Mouse (Mus musculus) forebrain, embryonic 16.5 days (tissue): ENCODE measurements around the gene Slc4a8. TPM values are rescaled to one million over a fixed set of nuclear protein-coding genes. Genes with fewer than 3 reads are reported as not detected.

ENCODE experiments used
- ATAC-seq: fragments of 200-750 bp; cut with Nextera tagmentation; 2 replicates; pipeline ENCODE4 v1.8.0; 2017; ENCODE audit warnings: mild to moderate bottlenecking, moderate library complexity
- H3K27ac ChIP-seq: fragments of 300-500 bp; sonication (generic); 2 replicates; pipeline ENCODE4 v1.5.1; 2014; ENCODE audit warnings: low read length, control low read depth
- H3K27me3 ChIP-seq: fragments of 300-500 bp; sonication (generic); replicated peaks from 2 replicates; pipeline ENCODE4 v1.6.1; 2014; ENCODE audit warnings: low read length; ENCODE audit not compliant: control insufficient read depth, insufficient read depth
- H3K36me3 ChIP-seq: fragments of 300-500 bp; sonication (generic); 2 replicates; pipeline ENCODE4 v1.6.1; 2014; ENCODE audit not compliant: control insufficient read depth, insufficient read depth
- H3K4me1 ChIP-seq: fragments of 300-500 bp; sonication (generic); replicated peaks from 2 replicates; pipeline ENCODE4 v1.6.1; 2014; ENCODE audit warnings: low read length; ENCODE audit not compliant: control insufficient read depth, insufficient read depth
- H3K4me2 ChIP-seq: fragments of 300-500 bp; sonication (generic); 2 replicates; pipeline ENCODE4 v1.6.1; 2014; ENCODE audit warnings: mild to moderate bottlenecking, low read length, control low read depth
- H3K4me3 ChIP-seq: fragments of 300-500 bp; sonication (generic); replicated peaks from 2 replicates; pipeline ENCODE4 v1.5.1; 2014; ENCODE audit warnings: mild to moderate bottlenecking, low read length, control low read depth
- H3K9ac ChIP-seq: fragments of 300-500 bp; sonication (generic); replicated peaks from 2 replicates; pipeline ENCODE4 v1.6.1; 2014; ENCODE audit warnings: low read depth, low read length, control low read depth
- H3K9me3 ChIP-seq: fragments of 300-500 bp; sonication (generic); 2 replicates; pipeline ENCODE4 v1.6.1; 2016; ENCODE audit warnings: low read length; ENCODE audit not compliant: control insufficient read depth
- WGBS: fragments of 180-500 bp; shearing (Covaris S2); extraction: QIAGEN DNeasy Blood & Tissue Kit; methylation state at CpG from one replicate; pipeline ENCODE4 v1.1.7; 2014; 5-methylcytosine and 5-hydroxymethylcytosine counted together
- polyA plus RNA-seq: library from polyadenylated mRNA; unstranded; fragments of >200 nt; fragmentation: Nextera tagmentation; extraction: Ambion mirVana; gene quantifications from 2 replicates; pipeline ENCODE4 v1.2.1, GENCODE M21; 2015

Gene Slc4a8
- polyA plus RNA-seq, 1 experiment from 2014 or later, result 25.7 TPM

DNA sequence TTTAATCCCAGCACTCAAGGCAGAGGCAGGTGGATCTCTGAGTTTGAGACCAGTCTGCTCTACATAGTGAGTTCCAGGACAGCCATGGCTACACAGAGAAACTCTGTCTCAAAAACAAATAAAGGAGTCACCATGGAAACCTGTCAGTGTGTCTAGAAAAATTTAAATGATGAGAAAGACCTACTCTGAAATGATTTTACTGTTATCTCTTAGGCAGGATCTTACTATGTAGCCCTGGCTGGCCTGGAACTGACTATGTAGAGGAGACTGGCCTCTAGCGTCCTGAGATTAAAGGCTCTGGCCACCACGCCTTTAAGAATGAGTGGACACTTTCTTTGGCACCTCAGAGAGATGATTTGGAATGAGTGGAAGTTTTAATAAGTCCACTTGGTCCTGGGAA lies 9.1 kb upstream of the Slc4a8 start:
- Histone ChIP-seq H3K4me2 (no peak overlapping the region), H3K4me3 (no peak overlapping the region), H3K9me3 (no peaks in the 10 kb centered on the region), H3K27me3 (no peaks in the 10 kb centered on the region), H3K27ac (no peak overlapping the region), H3K9ac (no peak overlapping the region), H3K4me1 (peaks cover 16% of the 10 kb centered on the region), H3K36me3 (no peaks in the 10 kb centered on the region)
- WGBS, result 80% methylated on average over 2 of the region's 2 CpGs
- ATAC-seq, result no peak

DNA sequence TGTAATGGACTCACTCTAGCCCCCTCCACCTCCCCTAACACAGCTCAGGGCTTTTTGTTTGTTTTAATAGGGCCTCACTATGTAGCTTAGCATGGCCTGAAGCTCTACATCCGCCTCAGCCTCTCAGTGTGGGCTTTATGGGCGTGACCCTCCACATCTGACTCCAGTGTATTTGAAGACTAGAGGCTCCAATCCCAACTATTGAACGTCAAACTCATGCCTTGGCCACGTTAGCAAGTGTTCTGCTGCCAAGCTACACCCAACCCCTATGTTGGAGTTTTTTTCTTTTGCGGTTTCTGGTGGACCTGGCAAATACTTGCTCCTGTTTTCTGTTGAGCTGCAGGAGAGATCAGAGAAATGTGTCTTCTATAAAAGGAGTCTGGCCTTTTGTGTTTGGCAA lies 8.5 kb upstream of the Slc4a8 start:
- no peaks in the 10 kb centered on the region for H3K27me3 ChIP-seq
- peaks cover 11% of the 10 kb centered on the region for H3K4me1 ChIP-seq
- H3K9me3 ChIP-seq, result no peaks in the 10 kb centered on the region
- no peak overlapping the region for H3K4me2 ChIP-seq
- ATAC-seq, result no peak
- no peaks in the 10 kb centered on the region for H3K36me3 ChIP-seq
- no peak overlapping the region for H3K27ac ChIP-seq
- WGBS, result 56% methylated on average over 5 of the region's 5 CpGs
- no peak overlapping the region for H3K4me3 ChIP-seq
- H3K9ac ChIP-seq, result no peak overlapping the region

DNA sequence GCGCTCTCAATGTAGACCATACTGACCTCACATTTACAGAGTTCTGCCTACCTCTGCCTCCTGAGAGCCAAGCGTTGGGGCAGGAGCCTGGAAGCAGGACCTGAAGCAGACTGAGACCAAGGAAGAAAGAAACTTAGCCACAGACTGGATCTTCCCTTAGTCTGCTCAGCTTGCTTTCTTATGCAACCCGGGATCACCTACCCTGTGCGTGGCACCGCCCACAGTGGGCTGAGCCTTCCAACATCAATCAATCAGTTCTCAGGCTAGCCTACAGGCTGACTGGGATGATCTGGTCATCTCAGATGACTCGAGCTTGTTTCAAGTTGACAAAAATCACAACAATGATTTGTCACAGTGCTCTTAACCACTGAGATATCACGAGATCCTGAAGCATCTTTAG lies 7.5 kb upstream of the Slc4a8 start:
- Histone ChIP-seq H3K36me3 (no peaks in the 10 kb centered on the region), H3K4me3 (no peak overlapping the region), H3K4me2 (no peak overlapping the region), H3K27me3 (no peaks in the 10 kb centered on the region), H3K9ac (no peak overlapping the region), H3K9me3 (no peaks in the 10 kb centered on the region), H3K4me1 (peaks cover 11% of the 10 kb centered on the region), H3K27ac (no peak overlapping the region)
- no peak for ATAC-seq
- WGBS, result 49% methylated on average over 7 of the region's 7 CpGs

DNA sequence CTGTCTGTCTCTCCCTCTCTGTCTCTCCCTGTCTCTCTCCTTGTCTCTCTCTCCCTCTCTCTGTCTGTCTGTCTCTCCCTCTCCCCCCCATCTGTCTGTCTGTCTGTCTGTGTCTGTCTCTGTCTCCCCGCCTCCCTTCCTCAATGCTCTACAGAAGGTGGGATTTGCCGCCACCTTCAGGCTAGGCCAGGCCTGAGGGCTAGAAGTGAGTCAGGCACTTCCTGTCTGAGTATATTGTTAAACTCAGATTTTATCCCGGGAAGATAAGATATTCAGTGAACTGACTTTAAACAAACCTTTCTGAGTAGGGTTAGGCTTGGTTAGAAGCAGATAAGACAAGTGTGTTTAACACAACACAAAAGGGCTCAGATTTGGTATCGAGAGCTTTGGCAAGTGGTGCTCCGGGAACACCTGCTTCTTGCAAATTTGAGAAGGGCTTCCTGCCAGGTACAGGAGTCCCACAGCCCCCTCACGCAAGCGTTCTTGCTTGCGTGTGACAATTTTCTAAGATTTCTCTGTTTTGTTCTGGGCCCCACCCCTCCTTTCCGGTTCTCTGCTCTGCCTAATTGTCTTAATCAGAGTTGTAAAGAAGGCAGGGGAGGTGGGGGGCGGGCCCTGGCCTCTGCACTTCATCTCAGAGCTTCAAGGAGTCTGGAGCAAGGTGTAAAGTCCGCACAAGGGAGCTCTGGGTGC lies 6.6 kb upstream of the Slc4a8 start:
- peak overlapping the region; percentile 13; the same call in 1 of the 2 replicates for H3K4me3 ChIP-seq

DNA sequence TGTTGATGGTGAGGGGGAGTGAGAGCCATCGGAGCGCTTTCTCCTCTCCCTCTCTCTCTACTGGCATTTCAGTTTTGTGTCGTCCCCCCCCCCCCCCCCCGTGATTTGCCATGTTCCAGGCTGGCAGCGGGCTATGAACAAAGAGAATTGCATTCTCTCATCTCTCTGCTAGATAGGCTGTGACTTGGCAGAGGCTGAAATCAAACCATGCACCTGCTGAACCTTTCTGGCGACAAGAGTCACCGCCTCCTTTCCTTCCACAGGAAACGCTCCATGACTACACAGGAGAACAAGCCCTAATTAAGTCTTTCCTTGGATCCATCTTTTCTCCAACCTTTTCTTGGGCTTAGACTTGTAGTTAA lies 6.1 kb upstream of the Slc4a8 start:
- Histone ChIP-seq H3K27ac (peak overlapping the region; percentile 61), H3K4me1 (peaks cover 11% of the 10 kb centered on the region), H3K36me3 (no peaks in the 10 kb centered on the region), H3K9me3 (no peaks in the 10 kb centered on the region), H3K4me3 (peak overlapping the region; percentile 13; the same call in 1 of the 2 replicates), H3K9ac (peak overlapping the region; percentile 48), H3K4me2 (peak overlapping the region; percentile 46), H3K27me3 (no peaks in the 10 kb centered on the region)
- WGBS, result 25% methylated on average over 6 of the region's 8 CpGs
- ATAC-seq, result peak; percentile 18; the same call in 1 of the 2 replicates

More for the DNA sequence above, 6.6 kb upstream of the Slc4a8 start:
- Histone ChIP-seq H3K9ac (peak overlapping the region; percentile 48), H3K9me3 (no peaks in the 10 kb centered on the region), H3K4me2 (peak overlapping the region; percentile 46), H3K27ac (peak overlapping the region; percentile 61), H3K36me3 (no peaks in the 10 kb centered on the region), H3K4me1 (peaks cover 11% of the 10 kb centered on the region), H3K27me3 (no peaks in the 10 kb centered on the region)
- peak; percentile 51; the same call in 1 of the 2 replicates for ATAC-seq
- 3% methylated on average over 11 of the region's 11 CpGs for WGBS

DNA sequence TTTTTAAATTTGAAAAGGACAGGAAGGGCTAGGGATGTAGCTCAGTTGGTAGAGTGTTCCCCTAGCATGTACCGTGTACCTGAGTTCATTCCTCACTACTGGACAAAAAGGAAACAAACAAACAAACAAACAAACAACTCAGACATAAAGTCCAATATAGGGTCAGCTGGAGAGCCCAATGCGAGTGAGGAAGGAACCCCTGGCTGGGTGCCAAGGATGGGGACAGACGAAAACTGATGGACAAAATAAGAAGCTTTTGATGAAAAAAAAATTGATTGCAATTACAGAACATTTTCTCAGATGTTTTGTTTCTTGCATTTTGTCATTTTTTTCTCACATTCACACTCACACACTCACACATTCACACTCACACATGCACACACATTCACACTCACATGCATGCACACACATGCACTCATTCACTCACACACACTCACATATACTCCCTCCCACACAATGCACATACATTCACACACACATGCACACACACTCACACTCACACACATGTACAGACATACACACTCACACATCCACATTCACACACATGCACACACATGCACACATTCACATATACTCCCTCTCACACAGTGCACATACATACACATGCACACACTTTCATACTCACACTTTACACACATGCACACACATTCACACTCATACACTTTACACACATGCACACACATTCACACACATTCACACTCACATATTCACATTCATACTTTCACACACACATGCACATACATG lies 5.5 kb upstream of the Slc4a8 start:
- H3K27ac ChIP-seq, result no peak overlapping the region; the same call in 1 of the 2 replicates
- no peak for ATAC-seq
- no peaks in the 10 kb centered on the region for H3K9me3 ChIP-seq
- H3K4me2 ChIP-seq, result no peak overlapping the region
- H3K36me3 ChIP-seq, result no peaks in the 10 kb centered on the region
- no peaks in the 10 kb centered on the region for H3K27me3 ChIP-seq
- 52% methylated on average over 3 of the region's 3 CpGs for WGBS
- H3K4me1 ChIP-seq, result peaks cover 15% of the 10 kb centered on the region
- no peak overlapping the region for H3K4me3 ChIP-seq
- no peak overlapping the region; the same call in 1 of the 2 replicates for H3K9ac ChIP-seq

DNA sequence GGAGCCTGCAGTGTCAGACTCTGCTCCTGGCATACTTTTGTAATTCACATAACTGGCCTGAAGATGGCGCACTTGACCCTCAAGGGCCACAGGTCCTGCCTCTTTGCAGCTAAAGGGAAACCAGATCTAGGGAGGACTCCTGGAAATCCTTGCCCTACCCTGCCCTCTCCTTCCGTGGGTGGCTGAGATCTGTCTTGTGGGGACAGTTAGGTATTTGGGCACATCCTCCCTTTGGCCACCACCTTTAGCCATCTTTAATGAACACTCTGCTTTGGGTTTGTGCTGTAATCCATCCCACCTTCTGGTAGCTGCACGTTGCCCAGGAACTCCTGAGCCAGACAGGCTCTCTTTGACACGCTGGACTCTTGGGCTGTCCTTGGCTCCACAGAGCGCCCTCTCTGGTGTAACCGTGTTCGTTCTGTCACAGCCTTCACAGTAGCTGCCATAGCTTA lies 4.0 kb upstream of the Slc4a8 start:
- Histone ChIP-seq H3K9me3 (no peaks in the 10 kb centered on the region), H3K36me3 (no peaks in the 10 kb centered on the region), H3K27me3 (no peaks in the 10 kb centered on the region), H3K27ac (no peak overlapping the region), H3K9ac (no peak overlapping the region), H3K4me1 (peaks cover 21% of the 10 kb centered on the region), H3K4me3 (no peak overlapping the region), H3K4me2 (no peak overlapping the region)
- WGBS, result 2% methylated on average over 7 of the region's 7 CpGs
- ATAC-seq, result no peak

DNA sequence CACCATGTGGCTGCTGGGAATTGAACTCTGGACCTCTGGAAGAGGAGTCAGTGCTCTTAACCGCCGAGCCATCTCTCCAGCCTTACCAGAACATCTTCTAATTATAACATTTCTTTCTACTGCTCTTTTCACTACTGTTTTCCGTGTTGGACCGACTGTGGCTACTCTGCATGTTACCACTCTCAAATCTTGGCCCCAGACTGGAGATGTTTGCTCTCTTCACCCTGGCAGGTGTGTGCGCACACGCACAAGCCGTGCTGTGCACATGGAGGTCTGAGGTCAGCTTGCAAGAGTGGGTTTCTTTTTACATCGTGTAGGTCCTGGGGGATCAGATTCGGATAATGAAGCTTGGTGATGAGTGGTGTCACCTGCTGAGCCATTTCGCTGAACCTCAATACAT lies 2.3 kb upstream of the Slc4a8 start:
- peaks cover 29% of the 10 kb centered on the region for H3K4me1 ChIP-seq
- H3K27ac ChIP-seq, result no peak overlapping the region
- no peaks in the 10 kb centered on the region for H3K9me3 ChIP-seq
- H3K9ac ChIP-seq, result no peak overlapping the region
- no peak overlapping the region for H3K4me3 ChIP-seq
- WGBS, result 87% methylated on average over 10 of the region's 10 CpGs
- no peaks in the 10 kb centered on the region for H3K36me3 ChIP-seq
- ATAC-seq, result no peak
- H3K4me2 ChIP-seq, result no peak overlapping the region
- H3K27me3 ChIP-seq, result no peaks in the 10 kb centered on the region

DNA sequence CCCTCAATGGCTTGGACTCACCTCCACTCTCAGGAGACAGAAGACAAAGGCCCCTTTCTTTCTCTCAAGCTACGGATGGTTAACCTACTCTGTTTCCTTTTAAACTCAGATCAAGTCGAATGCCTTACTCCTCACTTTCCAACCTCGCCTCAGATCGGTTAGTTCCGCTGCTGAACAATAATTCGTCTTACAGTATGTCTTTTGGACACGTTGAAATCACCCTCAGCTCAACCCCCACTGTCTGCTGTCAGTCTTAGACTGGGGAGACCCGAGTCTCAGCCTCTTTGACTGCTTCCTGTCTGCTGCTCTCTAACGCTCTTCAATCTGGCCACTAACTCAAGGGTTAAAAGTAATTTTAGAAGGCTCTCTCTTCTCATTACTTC lies 520 bp upstream of the Slc4a8 start:
- Histone ChIP-seq H3K27me3 (no peaks in the 10 kb centered on the region), H3K27ac (peak overlapping the region; percentile 65), H3K4me1 (peaks cover 18% of the 10 kb centered on the region), H3K9me3 (no peaks in the 10 kb centered on the region), H3K36me3 (0 out of 2 replicates have a peak, but pooled peaks cover 1% of the 10 kb centered on the region), H3K4me2 (peak overlapping the region; percentile 73), H3K9ac (peak overlapping the region; percentile 27), H3K4me3 (peak overlapping the region; percentile 69)
- peak; percentile 19; the same call in 1 of the 2 replicates for ATAC-seq
- 8% methylated on average over 9 of the region's 9 CpGs for WGBS
